Mouse (Mus musculus) heart, adult 2 months (tissue): ENCODE data around the gene Fgf11. TPM values are rescaled to one million over a fixed set of nuclear protein-coding genes. Genes with fewer than 3 reads are reported as not detected.
A peak's percentile ranks its signal among the peaks of the same experiment; 100 is the strongest.

Source experiments
- DNase-seq, 2 experiments: peaks; one replicate each; pipeline ENCODE4 v3.0.0; 2021
- H3K27ac ChIP-seq: fragments of 200-600 bp; 2 replicates; pipeline ENCODE4 v1.8.1; 2022
- H3K27me3 ChIP-seq: fragments of 200-500 bp; 2 replicates; pipeline ENCODE4 v1.6.1; 2012; ENCODE audit warnings: mild to moderate bottlenecking, low read length, inconsistent platforms, mixed read lengths; ENCODE audit not compliant: control insufficient read depth, insufficient read depth
- H3K36me3 ChIP-seq: fragments of 200-500 bp; 2 replicates; pipeline ENCODE4 v1.6.1; 2012; ENCODE audit warnings: low read length, inconsistent platforms; ENCODE audit not compliant: control insufficient read depth, insufficient read depth
- H3K4me1 ChIP-seq: fragments of 200-500 bp; 2 replicates; pipeline ENCODE4 v1.6.1; 2011; ENCODE audit warnings: low read length; ENCODE audit not compliant: control insufficient read depth, insufficient read depth
- H3K4me3 ChIP-seq: fragments of 200-600 bp; 2 replicates; pipeline ENCODE4 v1.8.1; 2022
- H3K79me2 ChIP-seq: fragments of 200-500 bp; replicated peaks from 2 replicates; pipeline ENCODE4 v1.6.1; 2012; ENCODE audit warnings: mild to moderate bottlenecking, inconsistent platforms, low read length, moderate library complexity, mixed read lengths; ENCODE audit not compliant: control insufficient read depth, insufficient read depth
- H3K9ac ChIP-seq: fragments of 200-500 bp; 2 replicates; pipeline ENCODE4 v1.6.1; 2012; ENCODE audit warnings: low read depth, mild to moderate bottlenecking, control low read depth, inconsistent platforms, low read length, mixed read lengths
- CTCF ChIP-seq: fragments of 200-600 bp; IDR thresholded peaks from 2 replicates; pipeline ENCODE4 v1.8.1; 2022; ENCODE audit warnings: antibody characterized with exemption, mild to moderate bottlenecking, moderate library complexity
- EP300 ChIP-seq: fragments of 200-500 bp; IDR thresholded peaks from 2 replicates; pipeline ENCODE4 v1.6.1; 2011; ENCODE audit warnings: low read depth, low read length, control low read depth; ENCODE audit not compliant: insufficient read depth
- POLR2A ChIP-seq: fragments of 200-500 bp; IDR thresholded peaks from 2 replicates; pipeline ENCODE4 v1.6.1; 2011; ENCODE audit warnings: mild to moderate bottlenecking, low read depth, low read length, control low read depth; ENCODE audit not compliant: insufficient read depth
- WGBS: fragments of 180-500 bp; shearing (Covaris S2); methylation state at CpG from one replicate; pipeline ENCODE4 v1.1.7; 2018; 5-methylcytosine and 5-hydroxymethylcytosine counted together
- intact Hi-C: fragments of 180-260 bp; cut with DNase I; formaldehyde crosslinking; loops from one replicate; pipeline ENCODE4 v1.15.1; 2025
- polyA plus RNA-seq: library from polyadenylated mRNA; depleted of rRNA; stranded (reverse); fragments of >200 nt; gene quantifications from 2 replicates; pipeline ENCODE4 v1.2.3, GENCODE M21; 2012
- total RNA-seq, 2 experiments: library from RNA; stranded (reverse); gene quantifications; 2 replicates each; pipeline ENCODE4 v1.2.3; 2021

Gene Fgf11
- total and polyA plus RNA-seq, 3 experiments = 1.9 to 3.3 (median 2.5) TPM

- Histone ChIP-seq H3K79me2 (no peaks in the 10 kb centered on the region), H3K4me1 (peaks cover 4% of the 10 kb centered on the region; the same call in 1 of the 2 replicates), H3K36me3 (peaks cover 5% of the 10 kb centered on the region), H3K27ac (peak overlapping the region; percentile 100; the same call in 1 of the 2 replicates), H3K4me3 (no peak overlapping the region), H3K27me3 (no peaks in the 10 kb centered on the region), H3K9ac (no peak overlapping the region)
- intact Hi-C loops = no loop called here
- no peak for DNase-seq
- WGBS = 85% methylated on average over 14 of the region's 14 CpGs
- no peak for TF ChIP-seq POLR2A
- no peak for TF ChIP-seq CTCF
- TF ChIP-seq EP300 = no peak
These were observed 41.3 kb downstream of the Fgf11 start for GRCm38 (mm10) chr11:69760160-69760900.

GRCm38 (mm10) chr11:69758971-69759721 is 42.5 kb downstream of the Fgf11 start:
- DNase-seq = peak; percentile 88 to 92
- H3K4me1 ChIP-seq = peaks cover 4% of the 10 kb centered on the region; the same call in 1 of the 2 replicates
- H3K27me3 ChIP-seq = no peaks in the 10 kb centered on the region
- H3K79me2 ChIP-seq = no peaks in the 10 kb centered on the region
- TF ChIP-seq CTCF = no peak
- TF ChIP-seq POLR2A = peak; percentile 81
- TF ChIP-seq EP300 = peak; percentile 21; the same call in 1 of the 2 replicates
- under 1% methylated on average over 37 of the region's 37 CpGs for WGBS
- intact Hi-C loops = loop anchor here (1.0 to 2.0 kb wide), 6 partner anchors 44 to 162 kb away; partner anchors contain the start of genes Eif5a, Senp3 and Tmem256
- H3K36me3 ChIP-seq = peaks cover 7% of the 10 kb centered on the region
- peak overlapping the region; percentile 100 for H3K27ac ChIP-seq
- H3K9ac ChIP-seq = peak overlapping the region; percentile 76
- peak overlapping the region; percentile 53 for H3K4me3 ChIP-seq

GRCm38 (mm10) chr11:69758478-69758970 is 43.1 kb downstream of the Fgf11 start, which contains the start of gene Polr2a:
TSS of gene Polr2a (minus strand) at chr11:69758637.
- H3K36me3 ChIP-seq = peaks cover 7% of the 10 kb centered on the region
- intact Hi-C loops = loop anchor here (1.0 to 2.0 kb wide), 6 partner anchors 44 to 162 kb away; partner anchors contain the start of genes Eif5a, Senp3 and Tmem256
- H3K79me2 ChIP-seq = no peaks in the 10 kb centered on the region
- H3K27me3 ChIP-seq = no peaks in the 10 kb centered on the region
- H3K4me3 ChIP-seq = peak within 1 kb of the TSS; percentile 66
- H3K4me1 ChIP-seq = peaks cover 4% of the 10 kb centered on the region; the same call in 1 of the 2 replicates
- DNase-seq = peak; percentile 98
- H3K27ac ChIP-seq = peak within 1 kb of the TSS; percentile 100
- under 1% methylated on average over 36 of the region's 36 CpGs for WGBS
- peak; percentile 100 for TF ChIP-seq POLR2A
- TF ChIP-seq EP300 = peak; percentile 97
- no peak for TF ChIP-seq CTCF
- H3K9ac ChIP-seq = peak within 1 kb of the TSS; percentile 76

DNA sequence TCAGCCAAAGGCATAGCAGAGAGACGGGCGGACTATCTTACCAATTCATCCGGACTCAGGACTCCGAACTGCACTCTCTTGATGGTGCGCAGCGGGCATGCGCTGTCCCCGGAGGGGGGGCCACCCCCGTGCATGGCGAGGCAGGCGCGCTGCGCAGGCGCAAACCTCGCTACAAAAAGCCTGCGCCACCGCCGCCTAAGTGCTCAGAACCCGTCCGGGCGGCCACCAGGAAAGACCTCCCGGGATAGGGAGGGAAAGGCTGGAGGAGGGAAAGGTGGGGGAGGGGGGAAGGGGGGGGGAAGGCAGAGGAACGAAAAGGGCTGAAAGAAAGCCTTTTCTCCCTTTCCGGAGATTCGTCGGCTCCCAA is 43.6 kb downstream of the Fgf11 start:
- WGBS = under 1% methylated on average over 26 of the region's 26 CpGs
- intact Hi-C loops = loop anchor here (1.0 to 2.0 kb wide), 6 partner anchors 45 to 163 kb away; partner anchors contain the start of genes Eif5a, Senp3 and Tmem256
- TF ChIP-seq EP300 = no peak
- no peak for TF ChIP-seq POLR2A
- no peak for TF ChIP-seq CTCF
- peak overlapping the region; percentile 66 for H3K4me3 ChIP-seq
- peaks cover 7% of the 10 kb centered on the region for H3K36me3 ChIP-seq
- H3K9ac ChIP-seq = peak overlapping the region; percentile 63
- H3K4me1 ChIP-seq = peaks cover 4% of the 10 kb centered on the region; the same call in 1 of the 2 replicates
- H3K79me2 ChIP-seq = no peaks in the 10 kb centered on the region
- DNase-seq = peak; percentile 99
- peak overlapping the region; percentile 100 for H3K27ac ChIP-seq
- no peaks in the 10 kb centered on the region for H3K27me3 ChIP-seq

- peaks cover 7% of the 10 kb centered on the region for H3K36me3 ChIP-seq
- H3K4me3 ChIP-seq = peak overlapping the region; percentile 55
- H3K27me3 ChIP-seq = no peaks in the 10 kb centered on the region
- H3K27ac ChIP-seq = peak overlapping the region; percentile 100
- peak overlapping the region; percentile 63 for H3K9ac ChIP-seq
- intact Hi-C loops = loop anchor here (1.0 to 2.0 kb wide), 6 partner anchors 45 to 163 kb away; partner anchors contain the start of genes Eif5a, Senp3 and Tmem256
- TF ChIP-seq POLR2A (no peak), EP300 (no peak), CTCF (no peak)
- WGBS = 29% methylated on average over 9 of the region's 9 CpGs
- peaks cover 4% of the 10 kb centered on the region; the same call in 1 of the 2 replicates for H3K4me1 ChIP-seq
- H3K79me2 ChIP-seq = no peaks in the 10 kb centered on the region
- no peak for DNase-seq
These were observed 44.2 kb downstream of the Fgf11 start for GRCm38 (mm10) chr11:69757303-69758089.
